Mouse (Mus musculus) thymus, postnatal 4 days (tissue): ENCODE data around the gene Elavl3.

ENCODE experiments used
- DNase-seq: peaks from one replicate; pipeline ENCODE4 v3.0.0; 2021

Gene Elavl3

GRCm38 (mm10) chr9:22002194-22003162 lies 49.3 kb downstream of the Elavl3 start, which contains the start of the genes Ccdc151 and Prkcsh:
Gene Ccdc151 (minus strand): TSS chr9:22002634.
Gene Prkcsh (plus strand): TSS chr9:22002806.
- peak; percentile 98 for DNase-seq

- no peak for DNase-seq
Observed at GRCm38 (mm10) chr9:22001633-22002032, 50.2 kb downstream of the Elavl3 start.

GRCm38 (mm10) chr9:22000296-22000695 lies 51.5 kb downstream of the Elavl3 start:
- no peak for DNase-seq

GRCm38 (mm10) chr9:21996178-21996867 lies 55.5 kb downstream of the Elavl3 start:
- DNase-seq: no peak

- DNase-seq: no peak
Observed at GRCm38 (mm10) chr9:21992227-21992626, 59.6 kb downstream of the Elavl3 start.

GRCm38 (mm10) chr9:21989230-21990110 lies 62.4 kb downstream of the Elavl3 start, which contains the start of gene Rgl3:
Gene Rgl3 (minus strand): TSS chr9:21989446.
- DNase-seq: peak; percentile 57

- peak; percentile 32 for DNase-seq
Observed at GRCm38 (mm10) chr9:21988421-21989101, 63.3 kb downstream of the Elavl3 start.

GRCm38 (mm10) chr9:21987592-21988342 lies 64.1 kb downstream of the Elavl3 start:
- DNase-seq: no peak

- DNase-seq: no peak
Observed at GRCm38 (mm10) chr9:21983911-21984310, 67.9 kb downstream of the Elavl3 start.

- DNase-seq: no peak
Observed at GRCm38 (mm10) chr9:21978398-21979128, 73.3 kb downstream of the Elavl3 start.

- peak; percentile 81 for DNase-seq
Observed at GRCm38 (mm10) chr9:21977972-21978371, 73.9 kb downstream of the Elavl3 start.

- no peak for DNase-seq
Observed at GRCm38 (mm10) chr9:21977331-21977730, 74.5 kb downstream of the Elavl3 start.

GRCm38 (mm10) chr9:21976626-21977175 lies 75.1 kb downstream of the Elavl3 start:
- no peak for DNase-seq

- no peak for DNase-seq
Observed at GRCm38 (mm10) chr9:21969304-21969703, 82.5 kb downstream of the Elavl3 start.

GRCm38 (mm10) chr9:21968883-21969282 lies 82.9 kb downstream of the Elavl3 start:
- no peak for DNase-seq
